Mouse (Mus musculus) small intestine, adult 2 months (tissue): ENCODE measurements at regions not wholly inside any gene's neighbourhood (a gene's known extent, or its start where the extent isn't known, plus 50 kb on each side); places are given as distances from the start of the nearest gene placed in this dataset.

Experiments used
- H3K27ac ChIP-seq: fragments of 200-500 bp; 2 replicates; pipeline ENCODE4 v1.5.1; 2012; ENCODE audit warnings: low read depth, low read length, control low read depth, inconsistent platforms; ENCODE audit not compliant: insufficient read depth
- H3K27me3 ChIP-seq: fragments of 200-500 bp; 2 replicates; pipeline ENCODE4 v1.6.1; 2012; ENCODE audit warnings: mild to moderate bottlenecking, moderate library complexity, low read length, inconsistent platforms; ENCODE audit not compliant: control insufficient read depth, insufficient read depth
- H3K36me3 ChIP-seq: fragments of 200-500 bp; 2 replicates; pipeline ENCODE4 v1.6.1; 2012; ENCODE audit warnings: mild to moderate bottlenecking, low read length, control low read depth, inconsistent platforms; ENCODE audit not compliant: control insufficient read depth, insufficient read depth
- H3K4me1 ChIP-seq: fragments of 200-500 bp; 2 replicates; pipeline ENCODE4 v1.6.1; 2012; ENCODE audit warnings: low read length, inconsistent platforms, mixed read lengths; ENCODE audit not compliant: control insufficient read depth, insufficient read depth, insufficient read length
- H3K4me3 ChIP-seq: fragments of 200-500 bp; 2 replicates; pipeline ENCODE4 v1.5.1; 2012; ENCODE audit warnings: low read depth, mild to moderate bottlenecking, control low read depth, inconsistent platforms, low read length, moderate library complexity
- CTCF ChIP-seq: fragments of 200-500 bp; IDR thresholded peaks from 2 replicates; pipeline ENCODE4 v1.5.1; 2012; ENCODE audit warnings: low read depth, mild to moderate bottlenecking, control low read depth, inconsistent platforms, low read length, moderate library complexity, mixed read lengths; ENCODE audit not compliant: insufficient replicate concordance, insufficient read length; ENCODE audit errors: extremely low read depth
- POLR2A ChIP-seq: fragments of 200-500 bp; IDR thresholded peaks from 2 replicates; pipeline ENCODE4 v1.6.1; 2012; ENCODE audit warnings: low read depth, mild to moderate bottlenecking, control low read depth, inconsistent platforms, low read length, moderate library complexity
- WGBS: fragments of 180-500 bp; shearing (Covaris S2); methylation state at CpG from one replicate; pipeline ENCODE4 v1.1.7; 2018; 5-methylcytosine and 5-hydroxymethylcytosine counted together

- 73% methylated on average over 3 of the region's 3 CpGs for WGBS
- TF ChIP-seq POLR2A (no peak), CTCF (no peak)
- Histone ChIP-seq H3K36me3 (no peaks in the 10 kb centered on the region), H3K4me1 (no peaks in the 10 kb centered on the region), H3K27ac (no peak overlapping the region), H3K27me3 (no peaks in the 10 kb centered on the region), H3K4me3 (no peak overlapping the region)
Measured at GRCm38 (mm10) chr10:15218883-15219282, 500.9 kb upstream of the Gje1 start.

GRCm38 (mm10) chr10:15179585-15179984, 461.6 kb upstream of the Gje1 start:
- no peaks in the 10 kb centered on the region for H3K36me3 ChIP-seq
- TF ChIP-seq CTCF (no peak), POLR2A (no peak)
- H3K4me1 ChIP-seq: no peaks in the 10 kb centered on the region
- 86% methylated on average over 6 of the region's 6 CpGs for WGBS
- H3K27me3 ChIP-seq: no peaks in the 10 kb centered on the region
- H3K27ac ChIP-seq: no peak overlapping the region
- no peak overlapping the region for H3K4me3 ChIP-seq

GRCm38 (mm10) chr10:15174421-15174820, 456.4 kb upstream of the Gje1 start:
- no peak for TF ChIP-seq CTCF
- no peak for TF ChIP-seq POLR2A
- no peaks in the 10 kb centered on the region for H3K36me3 ChIP-seq
- H3K27me3 ChIP-seq: no peaks in the 10 kb centered on the region
- no peaks in the 10 kb centered on the region for H3K4me1 ChIP-seq
- 49% methylated on average over 1 of the region's 1 CpGs for WGBS
- no peak overlapping the region for H3K27ac ChIP-seq
- H3K4me3 ChIP-seq: no peak overlapping the region

GRCm38 (mm10) chr10:15172558-15172957, 454.5 kb upstream of the Gje1 start:
- WGBS: 65% methylated on average over 1 of the region's 1 CpGs
- no peak overlapping the region for H3K4me3 ChIP-seq
- H3K36me3 ChIP-seq: no peaks in the 10 kb centered on the region
- no peaks in the 10 kb centered on the region for H3K27me3 ChIP-seq
- no peaks in the 10 kb centered on the region for H3K4me1 ChIP-seq
- TF ChIP-seq POLR2A (no peak), CTCF (no peak)
- H3K27ac ChIP-seq: no peak overlapping the region

- no peaks in the 10 kb centered on the region for H3K27me3 ChIP-seq
- no peaks in the 10 kb centered on the region for H3K4me1 ChIP-seq
- 63% methylated on average over 2 of the region's 2 CpGs for WGBS
- H3K27ac ChIP-seq: no peak overlapping the region
- H3K36me3 ChIP-seq: no peaks in the 10 kb centered on the region
- H3K4me3 ChIP-seq: no peak overlapping the region
- TF ChIP-seq POLR2A: no peak
- TF ChIP-seq CTCF: no peak
Measured at GRCm38 (mm10) chr10:15140703-15141102, 422.7 kb upstream of the Gje1 start.
